Mouse (Mus musculus) E14TG2a.4 (cell line): ENCODE measurements around the gene Anks1b.

Source experiments
- CTCF ChIP-seq: conservative IDR thresholded peaks from 2 replicates; pipeline ENCODE4 v1.5.1; 2014; ENCODE audit warnings: low read length
- NANOG ChIP-seq: IDR thresholded peaks from 2 replicates; pipeline ENCODE4 v1.6.1; 2014; ENCODE audit warnings: borderline replicate concordance, low read length, mixed read lengths

DNA sequence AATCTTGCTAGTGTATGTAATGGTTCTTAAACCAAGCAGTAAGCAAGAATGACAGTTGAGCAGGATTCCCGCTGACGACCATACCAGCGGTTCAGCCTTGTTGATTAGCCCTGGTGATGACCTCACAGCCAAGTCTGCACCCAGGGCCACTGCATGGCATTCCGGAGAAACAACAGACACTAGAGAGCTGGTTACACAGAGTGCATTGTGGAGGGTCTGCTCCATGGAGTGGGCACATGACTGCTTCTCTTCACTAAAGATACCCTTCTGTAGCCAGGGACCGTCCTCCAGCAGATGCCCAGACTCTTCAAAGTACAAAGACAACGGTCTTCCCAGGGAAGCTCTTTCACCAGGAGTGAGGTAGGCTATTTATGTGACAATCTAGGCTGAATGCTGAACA, 1118.9 kb downstream of the Anks1b start:
- TF ChIP-seq CTCF = no peak
- no peak for TF ChIP-seq NANOG
